Mouse (Mus musculus): ENCODE measurements around the gene Nlk.

DNA sequence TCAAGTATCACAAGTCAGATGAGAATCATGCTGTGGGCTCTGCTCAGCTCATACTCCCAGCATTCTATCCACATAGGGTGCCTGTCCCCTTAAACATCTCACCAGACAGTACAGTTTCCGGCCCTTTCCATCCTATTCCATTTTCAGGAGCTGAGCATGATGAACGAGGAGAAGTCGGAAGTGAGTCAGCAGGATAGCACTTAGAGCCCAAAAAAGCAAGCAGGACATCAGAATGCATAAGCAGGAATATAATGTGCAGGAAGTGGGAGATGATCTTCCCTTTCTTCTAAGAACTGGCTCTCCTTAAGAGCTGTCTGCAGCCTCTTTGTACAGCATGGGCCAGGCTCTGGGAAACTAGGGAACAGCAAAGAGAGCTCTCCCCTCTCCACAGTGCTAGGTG, 5.1 kb upstream of the Nlk start:
- no peak for TF ChIP-seq POLR2A (IDR thresholded peaks at IDR 0.05; ENCODE audit: low read depth, low read length)
- TF ChIP-seq EP300 (IDR thresholded peaks at IDR 0.05; ENCODE audit: low read length): no peak
- TF ChIP-seq CTCF (conservative IDR thresholded peaks at IDR 0.05 in 1 of 2, IDR thresholded peaks at IDR 0.05 in 1 of 2; ENCODE audit: low read depth in 2 of 2, low read length in 2 of 2): no peak
